Mouse (Mus musculus): ENCODE measurements around the gene Hcfc2. TPM values are rescaled to one million over a fixed set of nuclear protein-coding genes. Genes with fewer than 3 reads are reported as not detected.

The Hcfc2 gene
- polyA plus RNA-seq (2015; fragmentation: Nextera tagmentation; extraction: Ambion mirVana), result 42.0 and 42.3 TPM in 2 replicates

- H3K27ac ChIP-seq (replicated peaks), result no peak within 1 kb of the TSS
- H3K4me1 ChIP-seq (replicated peaks), result peaks cover 18% of the 10 kb centered on the region
- no peaks in the 10 kb centered on the region for H3K9me3 ChIP-seq
- H3K36me3 ChIP-seq, result no peaks in the 10 kb centered on the region
- no peak for ATAC-seq (ENCODE audit: low read depth)
- H3K4me3 ChIP-seq, result no peak within 1 kb of the TSS
- H3K27me3 ChIP-seq, result no peaks in the 10 kb centered on the region
- H3K4me2 ChIP-seq, result no peak within 1 kb of the TSS
- WGBS, result 86% methylated on average over 5 of the region's 5 CpGs
- no peak within 1 kb of the TSS for H3K9ac ChIP-seq
Observed at GRCm38 (mm10) chr10:82695956-82696355, at the start of gene Hcfc2. Gene Hcfc2 (plus strand): TSS chr10:82696160.

GRCm38 (mm10) chr10:82647205-82647811 lies 48.7 kb upstream of the Hcfc2 start:
- Histone ChIP-seq H3K4me1 (replicated peaks) (no peaks in the 10 kb centered on the region), H3K9me3 (no peaks in the 10 kb centered on the region), H3K9ac (no peak overlapping the region), H3K4me3 (no peak overlapping the region), H3K27ac (replicated peaks) (no peak overlapping the region), H3K36me3 (peaks cover 70% of the 10 kb centered on the region), H3K27me3 (no peaks in the 10 kb centered on the region), H3K4me2 (no peak overlapping the region)
- WGBS, result 93% methylated on average over 17 of the region's 17 CpGs
- no peak for ATAC-seq (ENCODE audit: low read depth)

DNA sequence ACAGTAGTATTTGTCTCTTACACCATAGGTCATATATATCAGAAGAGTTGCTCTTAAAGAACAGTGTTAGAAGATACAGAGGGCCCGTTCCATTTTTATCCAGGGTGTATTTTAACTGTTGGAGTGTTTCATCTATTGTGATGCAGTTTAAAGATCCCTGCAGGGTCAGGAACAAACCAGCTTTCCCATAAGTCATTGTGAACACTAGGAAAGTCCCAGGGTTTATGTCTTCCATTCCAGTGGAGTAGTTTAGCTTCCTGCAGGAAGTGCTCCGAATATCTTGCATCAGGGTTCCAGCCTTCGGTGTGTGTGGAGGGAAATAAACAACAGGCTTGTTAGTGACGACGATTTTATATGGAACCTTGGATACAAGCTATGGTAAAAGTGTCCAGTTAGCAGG lies 44.7 kb upstream of the Hcfc2 start:
- H3K9ac ChIP-seq, result no peak overlapping the region
- no peak overlapping the region for H3K4me2 ChIP-seq
- no peaks in the 10 kb centered on the region for H3K9me3 ChIP-seq
- H3K4me1 ChIP-seq (replicated peaks), result no peaks in the 10 kb centered on the region
- no peak for ATAC-seq (ENCODE audit: low read depth)
- no peaks in the 10 kb centered on the region for H3K27me3 ChIP-seq
- H3K4me3 ChIP-seq, result no peak overlapping the region
- H3K27ac ChIP-seq (replicated peaks), result no peak overlapping the region
- WGBS, result 86% methylated on average over 5 of the region's 5 CpGs
- peaks cover 35% of the 10 kb centered on the region for H3K36me3 ChIP-seq

- WGBS, result 74% methylated on average over 5 of the region's 5 CpGs
- H3K4me2 ChIP-seq, result no peak overlapping the region
- no peak overlapping the region for H3K9ac ChIP-seq
- no peak for ATAC-seq (ENCODE audit: low read depth)
- H3K36me3 ChIP-seq, result peaks cover 22% of the 10 kb centered on the region
- no peak overlapping the region for H3K27ac ChIP-seq (replicated peaks)
- no peaks in the 10 kb centered on the region for H3K27me3 ChIP-seq
- no peaks in the 10 kb centered on the region for H3K9me3 ChIP-seq
- no peak overlapping the region for H3K4me3 ChIP-seq
- no peaks in the 10 kb centered on the region for H3K4me1 ChIP-seq (replicated peaks)
Observed at GRCm38 (mm10) chr10:82652625-82653024, 43.3 kb upstream of the Hcfc2 start.

DNA sequence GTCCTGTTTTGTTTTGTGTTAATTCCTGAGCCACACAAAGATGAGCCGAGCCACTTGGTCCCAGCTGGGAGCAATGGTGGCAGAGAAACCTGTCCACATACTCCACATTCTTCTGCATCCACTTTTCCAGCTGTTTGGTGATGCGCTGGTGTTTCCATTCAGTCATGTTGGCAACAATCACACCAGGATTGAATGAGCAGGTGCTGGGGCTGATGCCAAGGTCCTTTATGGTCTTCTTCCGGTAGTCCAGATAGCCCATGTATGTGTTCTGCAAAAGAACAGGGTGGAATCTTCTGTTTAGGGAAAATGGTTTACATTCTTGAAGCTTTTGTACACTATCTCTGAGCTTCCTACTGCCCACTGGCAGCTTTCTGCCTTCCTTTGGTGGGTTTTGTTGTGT lies 41.4 kb upstream of the Hcfc2 start:
- H3K4me3 ChIP-seq, result no peak overlapping the region
- WGBS, result 91% methylated on average over 3 of the region's 3 CpGs
- ATAC-seq (ENCODE audit: low read depth), result no peak
- H3K27me3 ChIP-seq, result no peaks in the 10 kb centered on the region
- no peaks in the 10 kb centered on the region for H3K9me3 ChIP-seq
- no peak overlapping the region for H3K27ac ChIP-seq (replicated peaks)
- H3K4me2 ChIP-seq, result no peak overlapping the region
- H3K36me3 ChIP-seq, result peaks cover 14% of the 10 kb centered on the region
- H3K4me1 ChIP-seq (replicated peaks), result no peaks in the 10 kb centered on the region
- no peak overlapping the region for H3K9ac ChIP-seq

- Histone ChIP-seq H3K27me3 (no peaks in the 10 kb centered on the region), H3K9ac (no peak overlapping the region), H3K9me3 (no peaks in the 10 kb centered on the region), H3K36me3 (no peaks in the 10 kb centered on the region), H3K27ac (replicated peaks) (no peak overlapping the region), H3K4me2 (no peak overlapping the region), H3K4me3 (no peak overlapping the region), H3K4me1 (replicated peaks) (0 out of 2 replicates have a peak, but pooled peaks cover 3% of the 10 kb centered on the region)
- WGBS, result 87% methylated on average over 8 of the region's 8 CpGs
- ATAC-seq (ENCODE audit: low read depth), result no peak
Observed at GRCm38 (mm10) chr10:82661820-82662219, 34.1 kb upstream of the Hcfc2 start.

DNA sequence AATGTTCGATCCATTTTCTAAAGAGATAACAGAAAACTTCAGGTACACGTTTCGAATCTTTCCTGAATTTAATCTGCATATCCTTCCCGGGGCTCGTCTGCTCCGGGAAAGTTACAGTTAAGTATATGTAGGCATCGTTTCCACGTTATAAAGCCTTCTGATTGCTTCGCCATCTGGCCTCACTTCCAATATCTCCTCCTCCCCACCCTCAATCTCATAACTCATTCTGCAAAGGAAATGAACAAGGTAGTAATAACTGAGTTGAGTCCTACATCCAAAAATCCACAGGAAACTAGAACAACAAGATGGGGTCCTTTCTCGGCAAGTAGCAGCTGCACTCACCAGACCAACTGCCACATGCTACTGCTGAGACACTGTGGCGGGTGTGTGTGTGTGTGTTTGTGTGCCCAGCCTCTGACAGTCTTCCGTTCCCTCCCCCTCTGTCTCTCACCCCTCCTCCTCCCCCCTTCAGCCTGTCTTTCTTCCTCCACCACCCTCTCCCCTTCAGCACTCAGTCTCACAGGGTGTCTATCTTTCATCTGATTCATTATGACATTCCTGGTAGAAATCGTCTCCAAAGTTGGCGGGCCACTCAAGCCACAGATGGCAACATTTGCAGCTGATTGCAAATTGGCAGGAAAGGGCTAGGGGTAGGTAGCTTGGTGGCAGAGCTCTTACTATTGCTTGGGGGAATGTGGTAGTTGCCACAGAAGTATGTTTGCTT lies 33.5 kb upstream of the Hcfc2 start:
- Histone ChIP-seq H3K4me3 (no peak overlapping the region), H3K9ac (no peak overlapping the region), H3K36me3 (no peaks in the 10 kb centered on the region), H3K4me2 (no peak overlapping the region), H3K9me3 (no peaks in the 10 kb centered on the region), H3K27me3 (no peaks in the 10 kb centered on the region), H3K4me1 (replicated peaks) (0 out of 2 replicates have a peak, but pooled peaks cover 3% of the 10 kb centered on the region), H3K27ac (replicated peaks) (no peak overlapping the region)
- 82% methylated on average over 14 of the region's 14 CpGs for WGBS
- ATAC-seq (ENCODE audit: low read depth), result no peak

GRCm38 (mm10) chr10:82663289-82663688 lies 32.7 kb upstream of the Hcfc2 start:
- WGBS, result 87% methylated on average over 2 of the region's 2 CpGs
- Histone ChIP-seq H3K4me1 (replicated peaks) (0 out of 2 replicates have a peak, but pooled peaks cover 3% of the 10 kb centered on the region), H3K4me2 (no peak overlapping the region), H3K36me3 (no peaks in the 10 kb centered on the region), H3K4me3 (no peak overlapping the region), H3K27me3 (no peaks in the 10 kb centered on the region), H3K9ac (no peak overlapping the region), H3K27ac (replicated peaks) (no peak overlapping the region), H3K9me3 (no peaks in the 10 kb centered on the region)
- no peak for ATAC-seq (ENCODE audit: low read depth)

DNA sequence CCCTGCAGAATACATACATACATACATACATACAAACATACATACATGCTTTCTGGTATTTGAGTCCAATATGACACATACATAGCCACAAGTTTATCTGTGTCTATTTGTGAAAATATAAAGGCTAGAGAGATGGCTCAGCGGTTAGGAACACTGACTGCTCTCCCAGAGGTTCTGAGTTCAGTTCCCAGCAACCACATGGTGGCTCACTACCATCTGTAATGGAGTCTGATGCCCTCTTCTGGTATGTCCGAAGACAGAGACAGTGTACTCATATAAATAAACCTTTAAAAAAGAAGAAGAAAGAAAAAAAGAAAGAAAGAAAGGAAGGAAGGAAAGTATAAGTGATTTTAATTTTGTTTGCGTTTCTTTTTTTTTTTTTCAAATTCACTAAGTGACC lies 30.0 kb upstream of the Hcfc2 start:
- no peak for ATAC-seq (ENCODE audit: low read depth)
- no peak overlapping the region for H3K9ac ChIP-seq
- no peak overlapping the region for H3K4me2 ChIP-seq
- H3K27me3 ChIP-seq, result no peaks in the 10 kb centered on the region
- H3K9me3 ChIP-seq, result no peaks in the 10 kb centered on the region
- WGBS, result 62% methylated on average over 3 of the region's 3 CpGs
- no peaks in the 10 kb centered on the region for H3K36me3 ChIP-seq
- H3K27ac ChIP-seq (replicated peaks), result no peak overlapping the region
- H3K4me1 ChIP-seq (replicated peaks), result 0 out of 2 replicates have a peak, but pooled peaks cover 3% of the 10 kb centered on the region
- H3K4me3 ChIP-seq, result no peak overlapping the region

DNA sequence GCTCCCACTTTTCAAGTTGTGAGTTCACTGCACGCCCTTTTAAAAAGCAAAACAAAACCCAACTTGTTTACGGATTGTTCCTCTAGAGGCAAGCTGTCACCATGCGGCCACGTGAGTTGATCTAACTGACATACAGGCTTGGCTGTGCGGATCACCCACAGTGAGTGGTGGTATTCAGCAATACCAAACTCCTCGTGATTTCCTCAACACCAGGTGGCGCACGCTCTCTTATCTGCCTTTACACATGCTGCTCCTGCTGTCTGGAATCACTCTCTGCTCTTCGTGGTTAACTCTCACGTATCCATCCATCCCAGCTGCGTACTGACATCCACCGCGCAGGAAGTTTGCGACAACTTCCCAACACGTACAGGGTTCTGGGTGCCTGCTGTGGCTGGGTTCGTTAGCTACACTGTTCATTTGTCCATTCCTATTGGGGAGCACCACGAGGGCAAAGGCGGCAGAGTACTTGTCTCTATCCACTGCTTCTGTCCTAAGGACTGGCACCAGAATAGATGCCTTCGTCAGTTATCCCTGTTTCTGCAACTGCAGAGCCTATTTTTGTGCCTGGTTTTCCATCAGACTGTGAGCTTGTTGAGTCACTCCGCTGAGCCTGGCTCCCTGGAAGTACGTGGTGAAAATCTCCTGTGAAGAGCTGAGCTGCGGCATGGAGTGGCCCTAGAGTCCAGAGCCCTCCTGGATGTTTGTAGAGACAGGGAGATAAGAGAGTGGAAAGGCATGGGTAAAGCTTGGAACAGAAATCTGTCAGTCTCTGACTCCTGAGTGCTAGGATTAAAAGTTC lies 29.3 kb upstream of the Hcfc2 start:
- Histone ChIP-seq H3K9me3 (no peaks in the 10 kb centered on the region), H3K9ac (peak overlapping the region; percentile 53; the same call in 1 of the 2 replicates), H3K27ac (replicated peaks) (no peak overlapping the region), H3K4me2 (peak overlapping the region; percentile 37), H3K4me1 (replicated peaks) (0 out of 2 replicates have a peak, but pooled peaks cover 3% of the 10 kb centered on the region), H3K36me3 (no peaks in the 10 kb centered on the region), H3K27me3 (no peaks in the 10 kb centered on the region), H3K4me3 (no peak overlapping the region)
- peak; percentile 94 for ATAC-seq (ENCODE audit: low read depth)
- 27% methylated on average over 22 of the region's 22 CpGs for WGBS

- 0 out of 2 replicates have a peak, but pooled peaks cover 3% of the 10 kb centered on the region for H3K4me1 ChIP-seq (replicated peaks)
- H3K9me3 ChIP-seq, result no peaks in the 10 kb centered on the region
- WGBS, result 76% methylated on average over 6 of the region's 6 CpGs
- no peak overlapping the region for H3K4me3 ChIP-seq
- no peaks in the 10 kb centered on the region for H3K27me3 ChIP-seq
- H3K27ac ChIP-seq (replicated peaks), result no peak overlapping the region
- no peak overlapping the region for H3K4me2 ChIP-seq
- no peaks in the 10 kb centered on the region for H3K36me3 ChIP-seq
- H3K9ac ChIP-seq, result no peak overlapping the region
- no peak for ATAC-seq (ENCODE audit: low read depth)
Observed at GRCm38 (mm10) chr10:82670205-82670604, 25.8 kb upstream of the Hcfc2 start.

- no peak overlapping the region for H3K4me2 ChIP-seq
- no peaks in the 10 kb centered on the region for H3K4me1 ChIP-seq (replicated peaks)
- no peaks in the 10 kb centered on the region for H3K36me3 ChIP-seq
- no peak overlapping the region for H3K9ac ChIP-seq
- H3K9me3 ChIP-seq, result no peaks in the 10 kb centered on the region
- H3K27ac ChIP-seq (replicated peaks), result no peak overlapping the region
- H3K4me3 ChIP-seq, result no peak overlapping the region
- 85% methylated on average over 6 of the region's 6 CpGs for WGBS
- no peaks in the 10 kb centered on the region for H3K27me3 ChIP-seq
- no peak for ATAC-seq (ENCODE audit: low read depth)
Observed at GRCm38 (mm10) chr10:82676949-82677348, 19.0 kb upstream of the Hcfc2 start.
